Mouse (Mus musculus) heart, embryonic 16.5 days (tissue): Measurements from ENCODE around the gene Gm20388. TPM values are rescaled to one million over a fixed set of nuclear protein-coding genes. Genes with fewer than 3 reads are reported as not detected.

Source experiments
- ATAC-seq: fragments of 200-750 bp; cut with Nextera tagmentation; replicated peaks from 2 replicates; pipeline ENCODE4 v1.8.0; 2017; ENCODE audit warnings: moderate number of reproducible peaks; ENCODE audit not compliant: insufficient read depth, low FRiP score; ENCODE audit errors: extremely low read depth
- H3K27ac ChIP-seq: fragments of 300-500 bp; sonication (generic); 2 replicates; pipeline ENCODE4 v1.5.1; 2014; ENCODE audit warnings: mild to moderate bottlenecking, low read length, control low read depth, moderate library complexity
- H3K27me3 ChIP-seq: fragments of 300-500 bp; sonication (generic); 2 replicates; pipeline ENCODE4 v1.6.1; 2014; ENCODE audit warnings: low read length, mixed read lengths; ENCODE audit not compliant: control insufficient read depth, insufficient read depth
- H3K36me3 ChIP-seq: fragments of 300-500 bp; sonication (generic); 2 replicates; pipeline ENCODE4 v1.6.1; 2014; ENCODE audit not compliant: control insufficient read depth, insufficient read depth
- H3K4me1 ChIP-seq: fragments of 300-500 bp; sonication (generic); 2 replicates; pipeline ENCODE4 v1.6.1; 2014; ENCODE audit warnings: low read length, mixed read lengths; ENCODE audit not compliant: control insufficient read depth, insufficient read depth
- H3K4me2 ChIP-seq: fragments of 300-500 bp; sonication (generic); 2 replicates; pipeline ENCODE4 v1.6.1; 2014; ENCODE audit warnings: low read depth, mild to moderate bottlenecking, control low read depth, low read length
- H3K4me3 ChIP-seq: fragments of 300-500 bp; sonication (generic); 2 replicates; pipeline ENCODE4 v1.5.1; 2014; ENCODE audit warnings: mild to moderate bottlenecking, control low read depth, low read length
- H3K9ac ChIP-seq: fragments of 300-500 bp; sonication (generic); 2 replicates; pipeline ENCODE4 v1.6.1; 2014; ENCODE audit warnings: low read length, control low read depth
- H3K9me3 ChIP-seq: fragments of 300-500 bp; sonication (generic); replicated peaks from 2 replicates; pipeline ENCODE4 v1.6.1; 2016; ENCODE audit warnings: low read length; ENCODE audit not compliant: control insufficient read depth
- WGBS: fragments of 180-500 bp; shearing (Covaris S2); extraction: QIAGEN DNeasy Blood & Tissue Kit; methylation state at CpG from one replicate; pipeline ENCODE4 v1.1.7; 2014; 5-methylcytosine and 5-hydroxymethylcytosine counted together
- polyA plus RNA-seq: library from polyadenylated mRNA; unstranded; fragments of >200 nt; fragmentation: Nextera tagmentation; extraction: Ambion mirVana; gene quantifications from 2 replicates; pipeline ENCODE4 v1.2.1, GENCODE M21; 2015

The Gm20388 gene
- polyA plus RNA-seq, 1 experiment from 2014 or later = 4.5 TPM

- peak overlapping the region; percentile 10; the same call in 1 of the 2 replicates for H3K4me2 ChIP-seq
- no peak overlapping the region for H3K4me3 ChIP-seq
- peak overlapping the region; percentile 91 for H3K27ac ChIP-seq
- no peaks in the 10 kb centered on the region for H3K36me3 ChIP-seq
- no peak for ATAC-seq
- no peaks in the 10 kb centered on the region for H3K9me3 ChIP-seq
- WGBS = 37% methylated on average over 11 of the region's 11 CpGs
- no peaks in the 10 kb centered on the region for H3K27me3 ChIP-seq
- peaks cover 66% of the 10 kb centered on the region for H3K4me1 ChIP-seq
- H3K9ac ChIP-seq = peak overlapping the region; percentile 39
These were observed 4371.3 kb downstream of the Gm20388 start for GRCm38 (mm10) chr8:124281700-124282541.

GRCm38 (mm10) chr8:124282878-124283630 is 4372.4 kb downstream of the Gm20388 start:
- ATAC-seq = no peak
- Histone ChIP-seq H3K4me1 (peaks cover 74% of the 10 kb centered on the region), H3K36me3 (no peaks in the 10 kb centered on the region), H3K27me3 (no peaks in the 10 kb centered on the region), H3K9ac (peak overlapping the region; percentile 53), H3K4me2 (no peak overlapping the region), H3K4me3 (no peak overlapping the region), H3K9me3 (no peaks in the 10 kb centered on the region), H3K27ac (peak overlapping the region; percentile 5; the same call in 1 of the 2 replicates)
- WGBS = 68% methylated on average over 12 of the region's 12 CpGs

- H3K27ac ChIP-seq = peak overlapping the region; percentile 83
- WGBS = 62% methylated on average over 11 of the region's 11 CpGs
- no peaks in the 10 kb centered on the region for H3K9me3 ChIP-seq
- H3K4me2 ChIP-seq = no peak overlapping the region
- ATAC-seq = no peak
- peaks cover 74% of the 10 kb centered on the region for H3K4me1 ChIP-seq
- H3K4me3 ChIP-seq = no peak overlapping the region
- peak overlapping the region; percentile 53 for H3K9ac ChIP-seq
- H3K27me3 ChIP-seq = no peaks in the 10 kb centered on the region
- no peaks in the 10 kb centered on the region for H3K36me3 ChIP-seq
These were observed 4373.1 kb downstream of the Gm20388 start for GRCm38 (mm10) chr8:124283644-124284332.

GRCm38 (mm10) chr8:124284333-124284711 is 4373.7 kb downstream of the Gm20388 start:
- Histone ChIP-seq H3K27me3 (no peaks in the 10 kb centered on the region), H3K4me3 (no peak overlapping the region), H3K9me3 (no peaks in the 10 kb centered on the region), H3K27ac (peak overlapping the region; percentile 83), H3K4me1 (peaks cover 74% of the 10 kb centered on the region), H3K4me2 (no peak overlapping the region), H3K36me3 (no peaks in the 10 kb centered on the region), H3K9ac (peak overlapping the region; percentile 53)
- ATAC-seq = no peak
- 38% methylated on average over 6 of the region's 6 CpGs for WGBS

GRCm38 (mm10) chr8:124284984-124285576 is 4374.4 kb downstream of the Gm20388 start:
- H3K4me1 ChIP-seq = peaks cover 71% of the 10 kb centered on the region
- ATAC-seq = 0 out of 2 replicates have a peak, but pooled peaks have one; percentile 28
- WGBS = 23% methylated on average over 9 of the region's 9 CpGs

GRCm38 (mm10) chr8:124286461-124287124 is 4376.0 kb downstream of the Gm20388 start:
- 63% methylated on average over 4 of the region's 4 CpGs for WGBS
- Histone ChIP-seq H3K9ac (no peak overlapping the region), H3K27ac (no peak overlapping the region), H3K4me1 (peaks cover 67% of the 10 kb centered on the region), H3K27me3 (no peaks in the 10 kb centered on the region), H3K9me3 (no peaks in the 10 kb centered on the region), H3K36me3 (no peaks in the 10 kb centered on the region), H3K4me2 (no peak overlapping the region), H3K4me3 (no peak overlapping the region)
- no peak for ATAC-seq

More at GRCm38 (mm10) chr8:124284984-124285576, 4374.4 kb downstream of the Gm20388 start:
- H3K9me3 ChIP-seq = no peaks in the 10 kb centered on the region
- peak overlapping the region; percentile 16; the same call in 1 of the 2 replicates for H3K4me2 ChIP-seq
- H3K4me3 ChIP-seq = no peak overlapping the region
- H3K36me3 ChIP-seq = no peaks in the 10 kb centered on the region
- peak overlapping the region; percentile 83 for H3K27ac ChIP-seq
- no peaks in the 10 kb centered on the region for H3K27me3 ChIP-seq
- H3K9ac ChIP-seq = peak overlapping the region; percentile 53

- peaks cover 51% of the 10 kb centered on the region for H3K4me1 ChIP-seq
- H3K27ac ChIP-seq = no peak overlapping the region
- WGBS = 64% methylated on average over 4 of the region's 4 CpGs
- no peak overlapping the region for H3K4me2 ChIP-seq
- no peak overlapping the region for H3K9ac ChIP-seq
- H3K4me3 ChIP-seq = no peak overlapping the region
- no peaks in the 10 kb centered on the region for H3K9me3 ChIP-seq
- no peaks in the 10 kb centered on the region for H3K36me3 ChIP-seq
- no peak for ATAC-seq
- no peaks in the 10 kb centered on the region for H3K27me3 ChIP-seq
These were observed 4377.7 kb downstream of the Gm20388 start for GRCm38 (mm10) chr8:124288215-124288864.
